Mouse (Mus musculus): ENCODE results near the gene Dctpp1.
A peak's percentile ranks its signal among the peaks of the same experiment; 100 is the strongest.

Gene Dctpp1

GRCm38 (mm10) chr7:127228615-127229303 lies 31.8 kb downstream of the Dctpp1 start:
- DNase-seq, result peak; percentile 83

GRCm38 (mm10) chr7:127225147-127225995 lies 35.1 kb downstream of the Dctpp1 start:
- DNase-seq, result no peak

GRCm38 (mm10) chr7:127224616-127225015 lies 35.9 kb downstream of the Dctpp1 start:
- DNase-seq, result no peak

GRCm38 (mm10) chr7:127223515-127224478 lies 36.7 kb downstream of the Dctpp1 start:
- DNase-seq, result no peak

GRCm38 (mm10) chr7:127223106-127223505 lies 37.4 kb downstream of the Dctpp1 start:
- no peak for DNase-seq

GRCm38 (mm10) chr7:127220440-127220839 lies 40.1 kb downstream of the Dctpp1 start:
- DNase-seq, result no peak

- no peak for DNase-seq
Measured at GRCm38 (mm10) chr7:127218670-127219069, 41.8 kb downstream of the Dctpp1 start.

- no peak for DNase-seq
Measured at GRCm38 (mm10) chr7:127217901-127218642, 42.4 kb downstream of the Dctpp1 start.

- DNase-seq, result peak; percentile 7
Measured at GRCm38 (mm10) chr7:127217475-127217874, 43.0 kb downstream of the Dctpp1 start.

- DNase-seq, result no peak
Measured at GRCm38 (mm10) chr7:127216307-127216706, 44.2 kb downstream of the Dctpp1 start.

GRCm38 (mm10) chr7:127214981-127215871 lies 45.3 kb downstream of the Dctpp1 start:
- DNase-seq, result peak; percentile 76

GRCm38 (mm10) chr7:127214521-127214920 lies 46.0 kb downstream of the Dctpp1 start:
- peak; percentile 40 for DNase-seq

GRCm38 (mm10) chr7:127213930-127214329 lies 46.6 kb downstream of the Dctpp1 start:
- no peak for DNase-seq

- peak; percentile 50 for DNase-seq
Measured at GRCm38 (mm10) chr7:127213485-127213884, 47.0 kb downstream of the Dctpp1 start.

- peak; percentile 4 for DNase-seq
Measured at GRCm38 (mm10) chr7:127212432-127213250, 47.9 kb downstream of the Dctpp1 start.

- DNase-seq, result no peak
Measured at GRCm38 (mm10) chr7:127211014-127211745, 49.3 kb downstream of the Dctpp1 start.

- no peak for DNase-seq
Measured at GRCm38 (mm10) chr7:127210266-127210665, 50.2 kb downstream of the Dctpp1 start.

GRCm38 (mm10) chr7:127209851-127210250 lies 50.7 kb downstream of the Dctpp1 start:
- DNase-seq, result no peak

Measured in kidney, postnatal 14 days (tissue).